Mouse (Mus musculus) hindbrain, postnatal 0 days (tissue): ENCODE results near the gene Kcnip1. TPM values are rescaled to one million over a fixed set of nuclear protein-coding genes. Genes with fewer than 3 reads are reported as not detected.

Experiments
- ATAC-seq: fragments of 200-750 bp; cut with Nextera tagmentation; 2 replicates; pipeline ENCODE4 v1.8.0; 2017; ENCODE audit warnings: mild to moderate bottlenecking, moderate TSS enrichment, moderate library complexity
- DNase-seq: peaks from one replicate; pipeline ENCODE4 v3.0.0-alpha.2; 2015; ENCODE audit warnings: low spot score
- H3K27ac ChIP-seq: fragments of 300-500 bp; sonication (generic); 2 replicates; pipeline ENCODE4 v1.5.1; 2014; ENCODE audit warnings: mild to moderate bottlenecking
- H3K27me3 ChIP-seq: fragments of 300-500 bp; sonication (generic); 2 replicates; pipeline ENCODE4 v1.6.1; 2014; ENCODE audit warnings: low read length, mixed read lengths; ENCODE audit not compliant: insufficient read depth
- H3K36me3 ChIP-seq: fragments of 300-500 bp; sonication (generic); 2 replicates; pipeline ENCODE4 v1.6.1; 2014; ENCODE audit warnings: low read length, mixed read lengths; ENCODE audit not compliant: insufficient read depth
- H3K4me1 ChIP-seq: fragments of 300-500 bp; sonication (generic); 2 replicates; pipeline ENCODE4 v1.6.1; 2014; ENCODE audit warnings: antibody characterized with exemption, low read length, mixed read lengths; ENCODE audit not compliant: insufficient read depth
- H3K4me2 ChIP-seq: fragments of 300-500 bp; sonication (generic); 2 replicates; pipeline ENCODE4 v1.6.1; 2014; ENCODE audit warnings: low read depth, mild to moderate bottlenecking, low read length, moderate library complexity, mixed read lengths
- H3K4me3 ChIP-seq: fragments of 300-500 bp; sonication (generic); 2 replicates; pipeline ENCODE4 v1.5.1; 2014; ENCODE audit warnings: low read length
- H3K9ac ChIP-seq: fragments of 300-500 bp; sonication (generic); replicated peaks from 2 replicates; pipeline ENCODE4 v1.6.1; 2014; ENCODE audit warnings: mild to moderate bottlenecking, low read length, moderate library complexity, mixed read lengths
- H3K9me3 ChIP-seq: fragments of 300-500 bp; sonication (generic); 2 replicates; pipeline ENCODE4 v1.6.1; 2016; ENCODE audit warnings: low read length, mixed read lengths
- CTCF ChIP-seq: IDR thresholded peaks from 2 replicates; pipeline ENCODE4 v1.5.1; 2016; ENCODE audit warnings: antibody characterized with exemption, control low read depth, low read depth
- WGBS: fragments of 180-500 bp; shearing (Covaris S2); extraction: QIAGEN DNeasy Blood & Tissue Kit; methylation state at CpG from one replicate; pipeline ENCODE4 v1.1.7; 2014; 5-methylcytosine and 5-hydroxymethylcytosine counted together
- polyA plus RNA-seq: library from polyadenylated mRNA; unstranded; fragments of >200 nt; fragmentation: Nextera tagmentation; extraction: Ambion mirVana; gene quantifications from 2 replicates; pipeline ENCODE4 v1.2.1, GENCODE M21; 2015
- total RNA-seq: library from RNA; depleted of rRNA; stranded (reverse); fragments of >200 nt; gene quantifications from 2 replicates; pipeline ENCODE4 v1.2.3, GENCODE M21; 2014; rRNA removed

Kcnip1 gene
- total RNA-seq: 66.8 and 90.2 TPM in 2 replicates
- polyA plus RNA-seq: 132 and 135 TPM in 2 replicates

DNA sequence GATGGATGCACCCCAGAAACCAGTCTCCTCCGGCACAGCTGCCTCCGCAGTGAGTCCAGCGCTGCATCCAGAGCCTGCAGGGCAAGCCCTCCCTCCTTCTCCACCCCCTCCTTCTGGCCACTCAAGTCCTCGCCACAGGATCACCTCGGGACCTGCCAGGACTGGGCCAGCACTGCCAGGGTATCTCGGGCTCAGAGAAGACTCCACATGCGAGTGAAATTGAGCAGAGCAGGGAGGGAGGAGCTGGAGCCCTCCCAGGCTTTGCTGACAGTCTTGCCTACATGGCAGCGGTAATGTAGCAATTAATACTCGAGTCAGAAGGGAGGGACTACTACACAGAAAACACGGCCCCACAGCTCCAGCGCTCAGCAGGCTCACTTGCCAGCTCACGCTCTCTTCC, at the start of gene Kcnip1:
Kcnip1 (minus strand) TSS at position 215 of the 400 bp plus-strand sequence.
- TF ChIP-seq CTCF: no peak
- WGBS: 13% methylated on average over 12 of the region's 12 CpGs
- Histone ChIP-seq H3K4me1 (peaks cover 8% of the 10 kb centered on the region), H3K9ac (peak within 1 kb of the TSS; percentile 28; the same call in 1 of the 2 replicates), H3K9me3 (no peaks in the 10 kb centered on the region), H3K4me2 (peak within 1 kb of the TSS; percentile 46), H3K36me3 (no peaks in the 10 kb centered on the region), H3K4me3 (peak within 1 kb of the TSS; percentile 19), H3K27me3 (no peaks in the 10 kb centered on the region; the same call in 1 of the 2 replicates), H3K27ac (no peak within 1 kb of the TSS)
- ATAC-seq (peak; percentile 85), DNase-seq (peak; percentile 64)

GRCm38 (mm10) chr11:34040061-34040460, 47.1 kb upstream of the Kcnip1 start:
- no peak overlapping the region for H3K4me3 ChIP-seq
- H3K36me3 ChIP-seq: no peaks in the 10 kb centered on the region
- H3K9me3 ChIP-seq: no peaks in the 10 kb centered on the region
- ATAC-seq (no peak), DNase-seq (no peak)
- WGBS: 76% methylated on average over 5 of the region's 5 CpGs
- no peak overlapping the region for H3K9ac ChIP-seq
- H3K27ac ChIP-seq: no peak overlapping the region
- TF ChIP-seq CTCF: no peak
- H3K27me3 ChIP-seq: no peaks in the 10 kb centered on the region
- no peak overlapping the region for H3K4me2 ChIP-seq
- no peaks in the 10 kb centered on the region for H3K4me1 ChIP-seq

DNA sequence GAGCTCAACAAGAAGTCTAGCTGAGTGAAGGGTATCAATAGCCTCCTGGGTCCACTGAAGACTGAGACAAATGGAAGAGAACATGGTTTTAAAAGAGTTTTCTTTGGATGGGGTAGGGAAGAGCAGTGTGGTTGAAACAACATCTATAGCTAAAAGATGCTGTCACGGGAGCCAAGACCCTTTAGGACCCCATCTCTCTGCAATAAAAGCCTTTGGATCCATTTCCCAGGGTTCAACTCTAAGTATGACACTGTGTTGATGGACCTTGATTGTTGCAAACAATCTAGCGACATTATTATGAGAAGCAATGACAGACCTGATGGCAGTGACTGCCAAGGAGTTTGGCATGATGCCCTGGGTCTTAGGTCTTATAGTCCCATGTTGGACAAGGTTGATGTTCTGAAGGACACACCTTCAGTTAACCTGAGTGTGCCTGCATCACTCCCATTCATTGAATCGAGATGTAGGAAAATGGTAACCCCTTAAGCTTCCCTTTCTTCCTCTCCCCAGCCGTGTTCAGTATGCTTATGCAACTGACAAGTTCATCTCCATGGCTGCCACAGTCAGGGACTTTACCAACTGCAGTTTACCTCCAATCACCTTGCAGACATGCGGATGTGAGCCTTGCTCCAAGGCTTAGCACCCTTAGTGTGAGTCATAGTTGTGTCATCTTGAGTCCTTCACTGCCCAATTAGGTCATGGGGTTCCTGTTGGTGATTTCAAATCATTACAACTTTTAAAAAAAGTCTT, 43.1 kb upstream of the Kcnip1 start:
- H3K4me3 ChIP-seq: no peak overlapping the region
- H3K9ac ChIP-seq: no peak overlapping the region
- H3K4me2 ChIP-seq: no peak overlapping the region
- H3K36me3 ChIP-seq: no peaks in the 10 kb centered on the region
- no peak for TF ChIP-seq CTCF
- DNase-seq (no peak), ATAC-seq (no peak)
- H3K9me3 ChIP-seq: no peaks in the 10 kb centered on the region
- H3K27me3 ChIP-seq: no peaks in the 10 kb centered on the region
- H3K4me1 ChIP-seq: no peaks in the 10 kb centered on the region
- 86% methylated on average over 5 of the region's 5 CpGs for WGBS
- no peak overlapping the region for H3K27ac ChIP-seq

DNA sequence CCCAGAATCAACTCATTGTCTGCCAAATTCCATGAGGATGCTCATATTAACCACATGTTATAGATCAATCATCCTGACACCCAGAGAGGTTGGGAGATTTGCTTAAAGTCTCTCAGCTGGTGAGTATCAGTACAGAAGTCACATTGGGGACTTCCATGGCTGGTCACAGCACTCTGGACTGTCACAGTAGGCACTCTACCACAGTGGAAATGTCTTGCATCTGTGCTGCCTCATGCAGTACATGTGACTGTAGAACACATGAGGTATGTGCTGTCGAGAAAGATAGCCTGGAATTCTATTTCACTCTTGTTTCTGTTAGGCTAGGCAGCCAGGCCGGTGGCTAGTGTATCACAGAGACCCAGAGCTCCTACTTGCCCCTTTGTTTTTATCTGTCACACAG, 41.8 kb upstream of the Kcnip1 start:
- H3K9ac ChIP-seq: no peak overlapping the region
- H3K4me3 ChIP-seq: no peak overlapping the region
- H3K27me3 ChIP-seq: no peaks in the 10 kb centered on the region
- no peaks in the 10 kb centered on the region for H3K9me3 ChIP-seq
- ATAC-seq (no peak), DNase-seq (no peak)
- no peak for TF ChIP-seq CTCF
- no peaks in the 10 kb centered on the region for H3K4me1 ChIP-seq
- H3K36me3 ChIP-seq: no peaks in the 10 kb centered on the region
- WGBS: 84% methylated on average over 2 of the region's 2 CpGs
- no peak overlapping the region for H3K4me2 ChIP-seq
- no peak overlapping the region for H3K27ac ChIP-seq

DNA sequence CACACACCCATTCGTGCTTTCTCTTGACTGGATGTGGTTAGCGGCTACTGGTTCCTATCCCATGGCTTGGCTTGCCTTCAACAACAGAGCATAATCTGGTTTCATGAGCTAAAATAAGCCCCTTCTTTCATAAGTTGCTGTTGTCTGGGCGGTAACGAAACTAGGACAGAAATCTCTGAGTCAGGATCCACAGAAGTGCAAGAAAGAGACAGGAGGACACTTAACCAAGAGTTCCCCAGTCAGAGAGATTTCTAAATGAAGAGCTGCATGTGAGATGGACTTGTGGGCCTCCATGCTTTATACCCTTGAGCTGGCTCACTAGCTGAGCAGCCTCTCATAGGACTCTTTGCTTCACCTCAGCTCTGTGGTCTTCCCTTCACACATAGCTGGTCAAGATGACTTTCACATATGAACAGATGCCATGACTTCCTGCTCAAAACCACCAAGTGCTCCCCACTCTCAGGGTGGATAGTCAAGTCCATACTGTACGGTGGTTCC, 41.1 kb upstream of the Kcnip1 start:
- no peak for DNase-seq
- TF ChIP-seq CTCF: no peak
- Histone ChIP-seq H3K4me3 (no peak overlapping the region), H3K27ac (no peak overlapping the region), H3K27me3 (no peaks in the 10 kb centered on the region), H3K4me2 (no peak overlapping the region), H3K4me1 (no peaks in the 10 kb centered on the region), H3K9me3 (no peaks in the 10 kb centered on the region), H3K9ac (no peak overlapping the region), H3K36me3 (no peaks in the 10 kb centered on the region)
- whole genome bisulfite sequencing: 90% methylated on average over 5 of the region's 5 CpGs
- ATAC-seq: no peak

DNA sequence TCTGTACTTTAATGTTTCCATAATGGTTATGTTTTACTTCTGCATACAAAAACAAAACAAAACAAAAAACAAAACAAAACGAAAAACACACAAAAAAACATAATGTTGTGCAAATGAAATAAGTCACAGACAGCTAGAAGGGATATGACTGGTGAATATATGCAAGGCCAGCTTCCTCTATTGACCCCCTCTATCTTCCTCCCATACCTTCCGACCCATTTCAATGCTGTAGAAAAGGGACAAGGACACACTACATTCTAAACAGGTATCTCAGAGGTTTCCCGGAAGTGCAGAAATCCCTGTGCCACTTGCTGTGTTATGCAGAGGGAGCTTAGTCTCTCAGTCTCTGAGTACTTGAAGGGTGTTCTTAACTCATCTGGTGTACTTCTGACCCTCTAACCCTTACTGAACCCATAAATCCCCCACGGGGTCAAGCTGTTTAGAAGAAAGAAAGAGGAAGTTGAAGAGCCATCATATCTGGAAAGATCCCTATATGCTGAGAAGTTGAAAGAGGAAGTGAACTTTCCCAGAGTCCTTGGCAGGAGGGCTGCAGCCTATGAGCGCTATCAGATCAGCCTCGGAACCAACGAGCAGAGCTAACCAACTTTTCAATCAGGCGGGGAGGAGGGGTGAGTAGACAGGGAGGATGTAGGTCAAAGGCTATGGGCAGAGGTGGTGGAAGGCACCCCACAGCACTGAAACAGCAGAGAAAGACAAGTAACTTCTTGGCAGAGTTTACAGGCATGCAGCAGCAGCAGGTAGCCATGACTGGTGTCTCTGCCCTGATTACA, 38.3 kb upstream of the Kcnip1 start:
- Histone ChIP-seq H3K36me3 (no peaks in the 10 kb centered on the region), H3K4me1 (no peaks in the 10 kb centered on the region), H3K4me2 (no peak overlapping the region), H3K9ac (no peak overlapping the region), H3K27ac (no peak overlapping the region), H3K27me3 (no peaks in the 10 kb centered on the region), H3K4me3 (no peak overlapping the region), H3K9me3 (no peaks in the 10 kb centered on the region)
- DNase-seq (no peak), ATAC-seq (no peak)
- no peak for TF ChIP-seq CTCF
- WGBS: 71% methylated on average over 8 of the region's 8 CpGs
